Mouse (Mus musculus): ENCODE measurements at regions not wholly inside any gene's neighbourhood (a gene's known extent, or its start where the extent isn't known, plus 50 kb on each side); places are given as distances from the start of the nearest gene placed in this dataset.

GRCm38 (mm10) chr13:90401496-90401895 lies 312.1 kb upstream of the Xrcc4 start:
- ATAC-seq (ENCODE audit: extremely low read depth, insufficient number of reproducible peaks, low FRiP score, poor library complexity, severe bottlenecking) = no peak

- no peak for ATAC-seq (ENCODE audit: extremely low read depth, insufficient number of reproducible peaks, low FRiP score, poor library complexity, severe bottlenecking)
Measured at GRCm38 (mm10) chr13:90395274-90396023, 306.0 kb upstream of the Xrcc4 start.

- no peak for ATAC-seq (ENCODE audit: extremely low read depth, insufficient number of reproducible peaks, low FRiP score, poor library complexity, severe bottlenecking)
Measured at GRCm38 (mm10) chr13:90394815-90395241, 305.4 kb upstream of the Xrcc4 start.

- ATAC-seq (ENCODE audit: extremely low read depth, insufficient number of reproducible peaks, low FRiP score, poor library complexity, severe bottlenecking) = no peak
Measured at GRCm38 (mm10) chr13:90392415-90392814, 303.0 kb upstream of the Xrcc4 start.

- no peak for ATAC-seq (ENCODE audit: extremely low read depth, insufficient number of reproducible peaks, low FRiP score, poor library complexity, severe bottlenecking)
Measured at GRCm38 (mm10) chr13:90376619-90377018, 287.2 kb upstream of the Xrcc4 start.

GRCm38 (mm10) chr13:90376207-90376606 lies 286.8 kb upstream of the Xrcc4 start:
- no peak for ATAC-seq (ENCODE audit: extremely low read depth, insufficient number of reproducible peaks, low FRiP score, poor library complexity, severe bottlenecking)

GRCm38 (mm10) chr13:90371415-90372150 lies 282.2 kb upstream of the Xrcc4 start:
- no peak for ATAC-seq (ENCODE audit: extremely low read depth, insufficient number of reproducible peaks, low FRiP score, poor library complexity, severe bottlenecking)

- no peak for ATAC-seq (ENCODE audit: extremely low read depth, insufficient number of reproducible peaks, low FRiP score, poor library complexity, severe bottlenecking)
Measured at GRCm38 (mm10) chr13:90370746-90371414, 281.5 kb upstream of the Xrcc4 start.

- no peak for ATAC-seq (ENCODE audit: extremely low read depth, insufficient number of reproducible peaks, low FRiP score, poor library complexity, severe bottlenecking)
Measured at GRCm38 (mm10) chr13:90364518-90365027, 275.2 kb upstream of the Xrcc4 start.

- ATAC-seq (ENCODE audit: extremely low read depth, insufficient number of reproducible peaks, low FRiP score, poor library complexity, severe bottlenecking) = no peak
Measured at GRCm38 (mm10) chr13:90359861-90360601, 270.6 kb upstream of the Xrcc4 start.

GRCm38 (mm10) chr13:90358149-90358548 lies 268.7 kb upstream of the Xrcc4 start:
- ATAC-seq (ENCODE audit: extremely low read depth, insufficient number of reproducible peaks, low FRiP score, poor library complexity, severe bottlenecking) = no peak

GRCm38 (mm10) chr13:90355602-90356001 lies 266.2 kb upstream of the Xrcc4 start:
- ATAC-seq (ENCODE audit: extremely low read depth, insufficient number of reproducible peaks, low FRiP score, poor library complexity, severe bottlenecking) = no peak

GRCm38 (mm10) chr13:90342823-90343222 lies 253.4 kb upstream of the Xrcc4 start:
- no peak for ATAC-seq (ENCODE audit: extremely low read depth, insufficient number of reproducible peaks, low FRiP score, poor library complexity, severe bottlenecking)

- ATAC-seq (ENCODE audit: extremely low read depth, insufficient number of reproducible peaks, low FRiP score, poor library complexity, severe bottlenecking) = no peak
Measured at GRCm38 (mm10) chr13:90341597-90342212, 252.3 kb upstream of the Xrcc4 start.

- ATAC-seq (ENCODE audit: extremely low read depth, insufficient number of reproducible peaks, low FRiP score, poor library complexity, severe bottlenecking) = no peak
Measured at GRCm38 (mm10) chr13:90340647-90341160, 251.3 kb upstream of the Xrcc4 start.

GRCm38 (mm10) chr13:90337591-90337990 lies 248.2 kb upstream of the Xrcc4 start:
- no peak for ATAC-seq (ENCODE audit: extremely low read depth, insufficient number of reproducible peaks, low FRiP score, poor library complexity, severe bottlenecking)

- no peak for ATAC-seq (ENCODE audit: extremely low read depth, insufficient number of reproducible peaks, low FRiP score, poor library complexity, severe bottlenecking)
Measured at GRCm38 (mm10) chr13:90335741-90336037, 246.3 kb upstream of the Xrcc4 start.

- ATAC-seq (ENCODE audit: extremely low read depth, insufficient number of reproducible peaks, low FRiP score, poor library complexity, severe bottlenecking) = no peak
Measured at GRCm38 (mm10) chr13:90334934-90335740, 245.7 kb upstream of the Xrcc4 start.
